Mouse (Mus musculus) liver, embryonic 11.5 days (tissue): ENCODE data around the gene Gtse1. TPM values are rescaled to one million over a fixed set of nuclear protein-coding genes. Genes with fewer than 3 reads are reported as not detected.

Experiments used
- ATAC-seq: fragments of 200-750 bp; cut with Nextera tagmentation; replicated peaks from 2 replicates; pipeline ENCODE4 v1.8.0; 2017; ENCODE audit warnings: moderate number of reproducible peaks, mild to moderate bottlenecking, moderate TSS enrichment, moderate library complexity; ENCODE audit not compliant: low FRiP score
- DNase-seq: peaks from one replicate; pipeline ENCODE4 v3.0.0-alpha.2; 2017; ENCODE audit warnings: low spot score
- H3K27ac ChIP-seq: fragments of 300-500 bp; sonication (generic); 2 replicates; pipeline ENCODE4 v1.5.1; 2014; ENCODE audit warnings: mild to moderate bottlenecking, low read depth, low read length, control low read depth
- H3K27me3 ChIP-seq: fragments of 300-500 bp; sonication (generic); replicated peaks from 2 replicates; pipeline ENCODE4 v1.6.1; 2014; ENCODE audit warnings: low read length, mixed read lengths; ENCODE audit not compliant: control insufficient read depth, insufficient read depth
- H3K36me3 ChIP-seq: fragments of 300-500 bp; sonication (generic); 2 replicates; pipeline ENCODE4 v1.6.1; 2014; ENCODE audit warnings: mild to moderate bottlenecking, low read length, moderate library complexity, mixed read lengths; ENCODE audit not compliant: control insufficient read depth, insufficient read depth
- H3K4me1 ChIP-seq: fragments of 300-500 bp; sonication (generic); replicated peaks from 2 replicates; pipeline ENCODE4 v1.6.1; 2014; ENCODE audit warnings: low read length, mixed read lengths; ENCODE audit not compliant: control insufficient read depth, insufficient read depth
- H3K4me2 ChIP-seq: fragments of 300-500 bp; sonication (generic); 2 replicates; pipeline ENCODE4 v1.6.1; 2014; ENCODE audit warnings: mild to moderate bottlenecking, control low read depth, moderate library complexity
- H3K4me3 ChIP-seq: fragments of 300-500 bp; sonication (generic); 2 replicates; pipeline ENCODE4 v1.5.1; 2014; ENCODE audit warnings: low read depth, low read length, control low read depth
- H3K9ac ChIP-seq: fragments of 300-500 bp; sonication (generic); 2 replicates; pipeline ENCODE4 v1.6.1; 2014; ENCODE audit warnings: low read depth, low read length, control low read depth
- H3K9me3 ChIP-seq: fragments of 300-500 bp; sonication (generic); 2 replicates; pipeline ENCODE4 v1.6.1; 2016; ENCODE audit warnings: low read length, inconsistent platforms, mixed read lengths; ENCODE audit not compliant: control insufficient read depth
- WGBS: fragments of 180-500 bp; shearing (Covaris S2); extraction: QIAGEN DNeasy Blood & Tissue Kit; methylation state at CpG from one replicate; pipeline ENCODE4 v1.1.7; 2014; 5-methylcytosine and 5-hydroxymethylcytosine counted together
- polyA plus RNA-seq: library from polyadenylated mRNA; unstranded; fragments of >200 nt; fragmentation: Nextera tagmentation; extraction: Ambion mirVana; gene quantifications from 2 replicates; pipeline ENCODE4 v1.2.1, GENCODE M21; 2014

Gene Gtse1
- polyA plus RNA-seq, 1 experiment from 2014 or later: 38.8 TPM

GRCm38 (mm10) chr15:85919892-85920248, 60.3 kb downstream of the Gtse1 start:
- DNase-seq (no peak), ATAC-seq (no peak)
- H3K27me3 ChIP-seq: no peaks in the 10 kb centered on the region; the same call in 1 of the 2 replicates
- no peaks in the 10 kb centered on the region for H3K36me3 ChIP-seq
- no peak overlapping the region for H3K4me3 ChIP-seq
- no peaks in the 10 kb centered on the region; the same call in 1 of the 2 replicates for H3K4me1 ChIP-seq
- H3K27ac ChIP-seq: no peak overlapping the region
- H3K9ac ChIP-seq: no peak overlapping the region
- no peak overlapping the region for H3K4me2 ChIP-seq
- H3K9me3 ChIP-seq: no peaks in the 10 kb centered on the region
- WGBS: 73% methylated on average over 8 of the region's 8 CpGs

- no peak overlapping the region for H3K9ac ChIP-seq
- no peaks in the 10 kb centered on the region; the same call in 1 of the 2 replicates for H3K4me1 ChIP-seq
- no peak overlapping the region for H3K4me3 ChIP-seq
- H3K9me3 ChIP-seq: no peaks in the 10 kb centered on the region
- H3K27ac ChIP-seq: no peak overlapping the region
- DNase-seq (no peak), ATAC-seq (no peak)
- H3K36me3 ChIP-seq: no peaks in the 10 kb centered on the region
- no peaks in the 10 kb centered on the region; the same call in 1 of the 2 replicates for H3K27me3 ChIP-seq
- WGBS: 86% methylated on average over 11 of the region's 11 CpGs
- no peak overlapping the region for H3K4me2 ChIP-seq
These were observed 62.3 kb downstream of the Gtse1 start for GRCm38 (mm10) chr15:85921855-85922254.

Other genes starting within 250 kb of the Gtse1 start
- gene Ppara, start 124.8 kb upstream of the Gtse1 start, polyA plus RNA-seq: 2.5 and 3.4 TPM in 2 replicates
- gene Cdpf1, start 48.0 kb upstream of the Gtse1 start, polyA plus RNA-seq: 43.1 and 49.7 TPM in 2 replicates
- gene Pkdrej, start 38.0 kb upstream of the Gtse1 start, polyA plus RNA-seq: 0.11 and 0.21 TPM in 2 replicates
- 6.5 and 7.4 TPM in 2 replicates for gene Ttc38, start 27.4 kb upstream of the Gtse1 start, polyA plus RNA-seq
- 34.0 and 35.0 TPM in 2 replicates for gene Trmu, start 19.6 kb downstream of the Gtse1 start, polyA plus RNA-seq
- 0.53 and 1.4 TPM in 2 replicates for gene Celsr1, start 174.0 kb downstream of the Gtse1 start, polyA plus RNA-seq
- gene Gramd4, start 197.9 kb downstream of the Gtse1 start, polyA plus RNA-seq: 12.6 and 13.9 TPM in 2 replicates